Mouse (Mus musculus): ENCODE measurements around the gene Vmn1r167. TPM values are rescaled to one million over a fixed set of nuclear protein-coding genes. Genes with fewer than 3 reads are reported as not detected.
"Not testable (repeated sequence)": the region's sequence is repeated elsewhere in the genome, so short reads cannot be mapped to it uniquely, and the experiment has no call there.

Gene Vmn1r167
- total RNA-seq (2021) = not detected
- long read RNA-seq, experiment 1 = 0 reads
- long read RNA-seq, experiment 2 = 0 reads

DNA sequence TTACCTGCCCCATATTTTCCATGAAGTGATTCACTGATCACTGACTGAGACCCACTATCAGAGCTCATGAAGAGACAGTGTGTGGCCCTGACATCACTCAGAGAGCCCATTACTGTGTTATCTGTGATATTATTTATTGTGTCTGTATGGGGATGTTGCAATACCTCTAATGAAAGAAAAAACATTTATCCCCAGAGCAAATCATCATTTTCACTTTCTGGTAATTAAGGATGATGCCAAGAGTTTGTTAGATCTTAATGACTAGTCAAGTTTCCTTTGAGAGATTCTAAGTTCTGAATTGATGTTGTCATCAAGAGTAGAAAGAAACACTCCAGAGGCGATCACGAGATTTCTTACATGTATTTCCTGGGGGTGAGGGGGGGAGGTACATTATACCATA, at the start of gene Vmn1r167:
Gene Vmn1r167, minus strand, starts transcription at position 101 of the 400 bp plus-strand sequence.
- intact Hi-C loops (cut with DNase I); DNase-seq: not testable (repeated sequence)

- DNase-seq; intact Hi-C loops (cut with DNase I): not testable (repeated sequence)
Measured at GRCm38 (mm10) chr7:23539432-23539831, 32.4 kb upstream of the Vmn1r167 start, which contains the start of gene Vmn1r168. Vmn1r168 (plus strand) TSS chr7:23539732.

- intact Hi-C loops (cut with DNase I); DNase-seq: not testable (repeated sequence)
Measured at GRCm38 (mm10) chr7:23472886-23473285, 34.1 kb downstream of the Vmn1r167 start.

GRCm38 (mm10) chr7:23470832-23471231, 36.2 kb downstream of the Vmn1r167 start:
- intact Hi-C loops (cut with DNase I); DNase-seq: not testable (repeated sequence)

- intact Hi-C loops (cut with DNase I) = not testable (repeated sequence)
Measured at GRCm38 (mm10) chr7:23470201-23470600, 36.8 kb downstream of the Vmn1r167 start.

More at GRCm38 (mm10) chr7:23470201-23470600, 36.8 kb downstream of the Vmn1r167 start:
- not testable (repeated sequence) for DNase-seq

Other genes with a start within 250 kb of the Vmn1r167 start
- not detected for gene Gm6902, start 228.3 kb downstream of the Vmn1r167 start, total RNA-seq (2021)
- not detected for gene Nlrp4e, start 206.0 kb downstream of the Vmn1r167 start, total RNA-seq (2021)
- under 1 TPM in 1 of 2 experiments, not detected in 1; 0.12 TPM for gene Nlrp5, start 121.3 kb downstream of the Vmn1r167 start, total RNA-seq (2021)
- not detected for gene Vmn1r168, start 32.5 kb upstream of the Vmn1r167 start, total RNA-seq (2021)
- gene Vmn1r169, start 68.3 kb upstream of the Vmn1r167 start, total RNA-seq (2021) = not detected
- gene Vmn1r170, start 99.0 kb upstream of the Vmn1r167 start, total RNA-seq (2021) = not detected
- not detected for gene Vmn1r171, start 123.5 kb upstream of the Vmn1r167 start, total RNA-seq (2021)
- not detected for gene Vmn1r172, start 151.1 kb upstream of the Vmn1r167 start, total RNA-seq (2021)
- not detected for gene Vmn1r173, start 193.5 kb upstream of the Vmn1r167 start, total RNA-seq (2021)
- gene Vmn1r174, start 245.1 kb upstream of the Vmn1r167 start, total RNA-seq (2021) = not detected